Mouse (Mus musculus) limb, embryonic 12.5 days (tissue): ENCODE results near the gene Foxe1. TPM values are rescaled to one million over a fixed set of nuclear protein-coding genes. Genes with fewer than 3 reads are reported as not detected.

ENCODE experiments used
- ATAC-seq: fragments of 200-750 bp; cut with Nextera tagmentation; 2 replicates; pipeline ENCODE4 v1.8.0; 2017; ENCODE audit warnings: low read depth, moderate TSS enrichment; ENCODE audit not compliant: insufficient number of reproducible peaks, insufficient read depth, low FRiP score, low TSS enrichment
- H3K27ac ChIP-seq: fragments of 300-500 bp; sonication (generic); 2 replicates; pipeline ENCODE4 v1.5.1; 2016; ENCODE audit warnings: mild to moderate bottlenecking, moderate library complexity
- H3K27me3 ChIP-seq: fragments of 300-500 bp; sonication (generic); 2 replicates; pipeline ENCODE4 v1.6.1; 2016; ENCODE audit warnings: mild to moderate bottlenecking, moderate library complexity
- H3K36me3 ChIP-seq: fragments of 300-500 bp; sonication (generic); 2 replicates; pipeline ENCODE4 v1.6.1; 2016; ENCODE audit warnings: mild to moderate bottlenecking, moderate library complexity
- H3K4me1 ChIP-seq: fragments of 300-500 bp; sonication (generic); replicated peaks from 2 replicates; pipeline ENCODE4 v1.6.1; 2016
- H3K4me2 ChIP-seq: fragments of 300-500 bp; sonication (generic); 2 replicates; pipeline ENCODE4 v1.6.1; 2016; ENCODE audit warnings: mild to moderate bottlenecking, moderate library complexity
- H3K4me3 ChIP-seq: fragments of 300-500 bp; sonication (generic); replicated peaks from 2 replicates; pipeline ENCODE4 v1.5.1; 2016; ENCODE audit warnings: mild to moderate bottlenecking
- H3K9ac ChIP-seq: fragments of 300-500 bp; sonication (generic); replicated peaks from 2 replicates; pipeline ENCODE4 v1.6.1; 2016; ENCODE audit warnings: mild to moderate bottlenecking, moderate library complexity
- H3K9me3 ChIP-seq: fragments of 300-500 bp; sonication (generic); 2 replicates; pipeline ENCODE4 v1.6.1; 2016; ENCODE audit warnings: mild to moderate bottlenecking, moderate library complexity
- WGBS: fragments of 180-500 bp; shearing (Covaris S2); methylation state at CpG from one replicate; pipeline ENCODE4 v1.1.7; 2016; 5-methylcytosine and 5-hydroxymethylcytosine counted together
- polyA plus RNA-seq: library from polyadenylated mRNA; unstranded; fragments of >200 nt; fragmentation: Nextera tagmentation; extraction: Ambion mirVana; gene quantifications from 2 replicates; pipeline ENCODE4 v1.2.1, GENCODE M21; 2016

Gene Foxe1
- polyA plus RNA-seq, 1 experiment from 2014 or later: not detected

DNA sequence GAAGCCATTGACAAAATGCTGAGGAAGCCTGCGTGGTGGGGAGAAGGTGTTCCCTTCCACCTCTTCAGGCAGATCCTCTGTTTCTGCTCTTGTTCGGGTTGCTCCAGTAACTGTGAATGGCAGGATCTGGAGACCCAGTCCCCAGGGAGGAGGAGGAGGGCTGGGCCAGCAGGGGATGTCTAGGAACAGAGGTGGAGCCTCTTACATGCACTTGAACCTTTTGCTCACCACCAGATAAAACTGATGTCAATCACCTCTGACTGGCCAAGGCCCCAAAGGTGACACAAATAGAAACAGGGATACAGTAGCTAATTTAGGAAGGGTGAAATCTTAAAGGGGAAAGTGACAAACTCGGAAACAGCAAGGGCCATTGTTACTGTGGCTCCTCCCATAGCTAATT lies 5.4 kb upstream of the Foxe1 start:
- Histone ChIP-seq H3K27me3 (peaks cover 84% of the 10 kb centered on the region), H3K4me3 (no peak overlapping the region), H3K9me3 (no peaks in the 10 kb centered on the region), H3K9ac (no peak overlapping the region), H3K36me3 (no peaks in the 10 kb centered on the region), H3K27ac (no peak overlapping the region), H3K4me2 (no peak overlapping the region), H3K4me1 (no peaks in the 10 kb centered on the region)
- no peak for ATAC-seq
- WGBS: 3% methylated on average over 3 of the region's 3 CpGs

DNA sequence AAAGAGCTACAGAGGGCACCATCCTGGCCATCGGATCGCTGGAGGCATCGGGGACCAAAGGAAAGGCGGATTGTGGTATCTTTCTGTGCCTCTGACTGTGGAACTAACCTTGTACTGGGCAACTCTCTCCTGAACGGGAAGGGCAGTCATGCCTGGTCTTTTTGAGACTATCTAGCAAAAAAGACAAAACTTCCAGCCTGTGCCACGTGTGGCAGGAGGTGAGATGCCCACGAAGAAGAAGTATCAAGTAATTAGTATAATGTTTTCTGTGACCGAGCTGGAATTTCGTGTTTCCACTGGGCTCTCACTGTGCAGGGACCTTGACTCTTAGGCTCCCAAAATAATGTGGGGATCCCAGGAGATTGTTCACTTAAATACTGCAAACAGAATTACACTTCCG lies 4.4 kb upstream of the Foxe1 start:
- no peaks in the 10 kb centered on the region for H3K36me3 ChIP-seq
- no peak overlapping the region for H3K9ac ChIP-seq
- peaks cover 89% of the 10 kb centered on the region for H3K27me3 ChIP-seq
- 0 out of 2 replicates have a peak, but pooled peaks cover 4% of the 10 kb centered on the region for H3K4me1 ChIP-seq
- WGBS: 18% methylated on average over 10 of the region's 10 CpGs
- no peak overlapping the region for H3K4me3 ChIP-seq
- H3K27ac ChIP-seq: no peak overlapping the region
- no peak for ATAC-seq
- H3K4me2 ChIP-seq: no peak overlapping the region
- no peaks in the 10 kb centered on the region for H3K9me3 ChIP-seq

- under 1% methylated on average over 26 of the region's 26 CpGs for WGBS
- no peak for ATAC-seq
- H3K4me1 ChIP-seq: 0 out of 2 replicates have a peak, but pooled peaks cover 10% of the 10 kb centered on the region
- no peak overlapping the region for H3K4me2 ChIP-seq
- H3K27me3 ChIP-seq: peaks cover 93% of the 10 kb centered on the region
- no peak overlapping the region for H3K9ac ChIP-seq
- H3K4me3 ChIP-seq: no peak overlapping the region
- H3K27ac ChIP-seq: no peak overlapping the region
- H3K36me3 ChIP-seq: no peaks in the 10 kb centered on the region
- no peaks in the 10 kb centered on the region for H3K9me3 ChIP-seq
Measured at GRCm38 (mm10) chr4:46339584-46339983, 3.8 kb upstream of the Foxe1 start.

- Histone ChIP-seq H3K4me2 (peak overlapping the region; percentile 52), H3K4me3 (peak overlapping the region; percentile 18; the same call in 1 of the 2 replicates)
- 11% methylated on average over 22 of the region's 22 CpGs for WGBS
Measured at GRCm38 (mm10) chr4:46341831-46342680, 1.4 kb upstream of the Foxe1 start.

DNA sequence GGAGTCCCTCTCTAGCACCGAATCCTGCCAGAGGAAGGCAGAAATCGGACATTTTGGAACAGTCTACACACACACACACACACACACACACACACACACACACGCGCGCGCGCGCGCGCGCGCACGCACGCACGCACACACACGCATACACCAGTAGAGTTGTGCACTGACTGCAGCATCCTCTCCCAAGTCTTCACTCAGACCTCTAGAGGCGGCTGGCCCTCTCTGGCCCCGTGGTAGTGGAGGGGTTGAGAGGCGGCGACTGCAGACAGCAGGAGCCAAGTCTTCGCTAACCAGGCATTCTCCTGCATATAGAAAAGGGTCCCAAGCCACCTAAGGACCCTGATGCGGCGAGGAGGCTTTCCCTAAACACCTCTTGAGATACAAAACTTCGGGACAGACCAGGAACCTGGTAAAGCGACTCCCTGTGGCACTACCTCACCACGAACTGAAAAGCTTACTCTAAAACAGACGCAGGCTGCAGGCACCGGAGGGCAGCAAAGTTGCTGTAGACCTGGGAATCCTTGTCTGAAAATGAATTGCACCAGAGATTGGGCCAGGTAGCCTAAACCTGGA lies 610 bp upstream of the Foxe1 start:
- under 1% methylated on average over 28 of the region's 28 CpGs for WGBS
- Histone ChIP-seq H3K9me3 (no peaks in the 10 kb centered on the region), H3K9ac (no peak overlapping the region), H3K4me2 (peak overlapping the region; percentile 52), H3K4me1 (0 out of 2 replicates have a peak, but pooled peaks cover 12% of the 10 kb centered on the region), H3K36me3 (no peaks in the 10 kb centered on the region), H3K27ac (no peak overlapping the region), H3K27me3 (peaks cover 97% of the 10 kb centered on the region), H3K4me3 (peak overlapping the region; percentile 18)
- ATAC-seq: no peak

More at GRCm38 (mm10) chr4:46341831-46342680, 1.4 kb upstream of the Foxe1 start:
- ATAC-seq: no peak
- H3K4me1 ChIP-seq: 0 out of 2 replicates have a peak, but pooled peaks cover 12% of the 10 kb centered on the region
- no peak overlapping the region for H3K9ac ChIP-seq
- H3K27me3 ChIP-seq: peaks cover 97% of the 10 kb centered on the region
- no peaks in the 10 kb centered on the region for H3K36me3 ChIP-seq
- H3K9me3 ChIP-seq: no peaks in the 10 kb centered on the region
- no peak overlapping the region for H3K27ac ChIP-seq

- Histone ChIP-seq H3K9ac (no peak overlapping the region), H3K27ac (no peak overlapping the region)
- under 1% methylated on average over 51 of the region's 51 CpGs for WGBS
Measured at GRCm38 (mm10) chr4:46344288-46344687, 879 bp downstream of the Foxe1 start.

DNA sequence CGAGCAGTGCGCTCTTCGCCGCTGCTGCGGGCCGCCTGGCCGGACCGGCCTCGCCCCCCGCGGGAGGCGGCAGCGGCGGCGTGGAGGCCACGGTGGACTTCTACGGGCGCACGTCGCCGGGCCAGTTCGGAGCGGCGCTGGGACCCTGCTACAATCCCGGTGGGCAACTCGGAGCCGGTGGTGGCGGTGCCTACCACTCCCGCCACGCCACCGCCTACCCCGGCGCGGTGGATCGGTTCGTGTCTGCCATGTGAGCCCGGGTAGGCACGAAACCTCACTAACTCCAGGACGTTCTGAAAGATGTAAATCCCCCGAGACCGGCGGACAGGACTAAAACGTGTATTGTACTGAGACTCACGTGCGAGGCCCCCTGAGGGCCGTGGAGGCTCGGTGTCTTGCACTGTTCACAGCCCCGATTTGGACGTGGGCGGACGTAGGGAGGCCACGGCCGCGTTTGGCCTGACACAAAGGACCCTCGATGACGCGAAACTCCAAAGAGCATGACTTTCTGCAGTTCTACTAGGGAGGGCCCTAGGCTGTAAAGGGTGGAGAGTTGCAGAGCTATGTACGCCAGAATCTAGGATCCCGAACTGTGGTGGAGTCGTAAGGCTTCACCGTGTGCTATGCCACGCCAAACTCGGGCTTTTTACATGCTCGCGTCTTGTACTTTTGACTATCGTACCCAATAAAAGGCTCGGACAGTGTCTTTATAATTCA lies 1.8 kb downstream of the Foxe1 start:
- peak overlapping the region; percentile 52 for H3K4me2 ChIP-seq
- H3K36me3 ChIP-seq: no peaks in the 10 kb centered on the region
- no peaks in the 10 kb centered on the region for H3K9me3 ChIP-seq
- peaks cover 97% of the 10 kb centered on the region for H3K27me3 ChIP-seq
- WGBS: 2% methylated on average over 67 of the region's 67 CpGs
- H3K27ac ChIP-seq: no peak overlapping the region
- no peak overlapping the region for H3K9ac ChIP-seq
- peak overlapping the region; percentile 38; the same call in 1 of the 2 replicates for H3K4me3 ChIP-seq
- peak; percentile 55; the same call in 1 of the 2 replicates for ATAC-seq
- 0 out of 2 replicates have a peak, but pooled peaks cover 12% of the 10 kb centered on the region for H3K4me1 ChIP-seq

More at GRCm38 (mm10) chr4:46344288-46344687, 879 bp downstream of the Foxe1 start:
- ATAC-seq: no peak
- 0 out of 2 replicates have a peak, but pooled peaks cover 12% of the 10 kb centered on the region for H3K4me1 ChIP-seq
- H3K4me3 ChIP-seq: peak overlapping the region; percentile 38
- peaks cover 97% of the 10 kb centered on the region for H3K27me3 ChIP-seq
- peak overlapping the region; percentile 52 for H3K4me2 ChIP-seq
- no peaks in the 10 kb centered on the region for H3K9me3 ChIP-seq
- H3K36me3 ChIP-seq: no peaks in the 10 kb centered on the region

DNA sequence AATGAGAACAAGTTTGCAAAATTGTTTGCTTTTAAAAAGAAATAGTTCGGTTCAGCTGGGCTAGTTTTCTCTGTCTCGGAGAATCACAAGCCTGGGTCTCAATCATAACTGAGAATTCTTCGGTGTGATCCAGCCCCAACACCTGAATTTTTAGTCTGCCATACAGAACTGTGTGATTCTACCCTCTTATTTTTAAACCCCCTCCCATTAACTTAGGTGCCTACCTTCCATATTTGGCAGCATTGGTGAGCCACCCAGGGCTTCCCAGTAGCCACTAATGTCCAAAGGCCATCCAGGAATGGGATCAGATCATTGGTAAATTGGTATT lies 2.3 kb downstream of the Foxe1 start:
- H3K27me3 ChIP-seq: peaks cover 97% of the 10 kb centered on the region
- H3K9ac ChIP-seq: no peak overlapping the region
- H3K4me2 ChIP-seq: no peak overlapping the region
- no peak overlapping the region for H3K27ac ChIP-seq
- 19% methylated on average over 3 of the region's 3 CpGs for WGBS
- no peaks in the 10 kb centered on the region for H3K9me3 ChIP-seq
- no peak for ATAC-seq
- H3K4me3 ChIP-seq: no peak overlapping the region
- H3K36me3 ChIP-seq: no peaks in the 10 kb centered on the region
- 0 out of 2 replicates have a peak, but pooled peaks cover 12% of the 10 kb centered on the region for H3K4me1 ChIP-seq

DNA sequence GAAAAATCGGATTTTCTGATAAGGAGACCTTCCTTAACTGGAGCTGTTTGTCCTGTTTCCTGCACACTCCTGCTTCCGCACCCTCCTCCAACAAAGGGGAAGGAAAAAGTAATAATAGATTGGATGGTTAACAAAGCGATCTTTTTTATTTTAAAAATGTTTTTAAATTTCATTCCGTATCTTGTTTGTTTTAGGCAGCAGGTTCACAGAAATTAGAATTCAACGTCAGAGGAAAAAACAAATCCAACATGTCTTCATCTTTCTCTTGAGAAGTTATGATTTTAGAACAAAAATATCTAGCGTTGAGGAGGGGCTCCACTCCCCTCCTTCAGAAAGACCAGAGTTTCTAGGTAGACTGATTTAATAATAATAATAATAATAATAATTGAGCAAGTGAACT lies 2.8 kb downstream of the Foxe1 start:
- no peak for ATAC-seq
- Histone ChIP-seq H3K27me3 (peaks cover 97% of the 10 kb centered on the region), H3K4me2 (no peak overlapping the region), H3K9me3 (no peaks in the 10 kb centered on the region), H3K27ac (no peak overlapping the region), H3K4me3 (no peak overlapping the region), H3K4me1 (0 out of 2 replicates have a peak, but pooled peaks cover 12% of the 10 kb centered on the region), H3K36me3 (no peaks in the 10 kb centered on the region), H3K9ac (no peak overlapping the region)
- WGBS: 30% methylated on average over 6 of the region's 6 CpGs

- Histone ChIP-seq H3K4me2 (no peak overlapping the region), H3K36me3 (no peaks in the 10 kb centered on the region), H3K27ac (no peak overlapping the region), H3K9me3 (no peaks in the 10 kb centered on the region), H3K4me3 (no peak overlapping the region), H3K4me1 (0 out of 2 replicates have a peak, but pooled peaks cover 12% of the 10 kb centered on the region), H3K9ac (no peak overlapping the region), H3K27me3 (peaks cover 97% of the 10 kb centered on the region)
- ATAC-seq: no peak
- WGBS: 9% methylated on average over 4 of the region's 4 CpGs
Measured at GRCm38 (mm10) chr4:46347141-46347540, 3.7 kb downstream of the Foxe1 start.
